Mouse (Mus musculus) CH12.LX (cell line): ENCODE results near the gene Tnpo2. TPM values are rescaled to one million over a fixed set of nuclear protein-coding genes. Genes with fewer than 3 reads are reported as not detected.

Source experiments
- DNase-seq: peaks from one replicate; pipeline ENCODE4 v3.0.0-alpha.2; 2013; ENCODE audit errors: extremely low read depth
- H3K27ac ChIP-seq: 2 replicates; pipeline ENCODE4 v1.5.1; 2012; ENCODE audit warnings: low read depth, mild to moderate bottlenecking, control low read depth, moderate library complexity; ENCODE audit not compliant: insufficient read depth
- H3K27me3 ChIP-seq: replicated peaks from 2 replicates; pipeline ENCODE3; 2012; ENCODE audit warnings: inconsistent platforms
- H3K36me3 ChIP-seq, 2 experiments: replicated peaks in 1 of 2; 2 replicates each; pipeline versions ENCODE3 to v1.6.1; 2012; ENCODE audit warnings: inconsistent platforms in 1 of 2, low read length in 1 of 2, mild to moderate bottlenecking in 1 of 2, mixed read lengths in 1 of 2, moderate library complexity in 1 of 2; ENCODE audit not compliant: control insufficient read depth in 1 of 2, insufficient read depth in 1 of 2
- H3K4me1 ChIP-seq, 2 experiments: 2 replicates each; pipeline ENCODE4 v1.6.1; 2012; ENCODE audit warnings: inconsistent platforms in 1 of 2, moderate library complexity in 1 of 2; ENCODE audit not compliant: insufficient read depth in 2 of 2, control insufficient read depth in 1 of 2
- H3K4me2 ChIP-seq: 2 replicates; pipeline ENCODE4 v1.6.1; 2012; ENCODE audit warnings: low read depth, mild to moderate bottlenecking, control low read depth; ENCODE audit not compliant: poor library complexity, insufficient read depth, severe bottlenecking
- H3K4me3 ChIP-seq, 3 experiments: fragments of 150-350 bp in 1 of 3; sonication (generic) in 1 of 3; replicated peaks in 1 of 3; 2 replicates each; pipeline versions ENCODE3 to v1.5.1; 2011 to 2012; ENCODE audit warnings: low read depth in 2 of 3, low read length in 2 of 3, mild to moderate bottlenecking in 2 of 3, moderate library complexity in 2 of 3, control low read depth in 1 of 3, improper control_type of control experiment in 1 of 3, inconsistent platforms in 1 of 3, mixed read lengths in 1 of 3; ENCODE audit not compliant: poor library complexity in 1 of 3
- H3K79me2 ChIP-seq: replicated peaks from 2 replicates; pipeline ENCODE4 v1.6.1; 2012; ENCODE audit warnings: mild to moderate bottlenecking, moderate library complexity; ENCODE audit not compliant: control insufficient read depth, poor library complexity, insufficient read depth, severe bottlenecking; ENCODE audit errors: extremely low read depth
- H3K9ac ChIP-seq: 2 replicates; pipeline ENCODE4 v1.6.1; 2012; ENCODE audit warnings: low read depth, mild to moderate bottlenecking, control low read depth, moderate library complexity; ENCODE audit not compliant: insufficient read depth
- H3K9me3 ChIP-seq: replicated peaks from 2 replicates; pipeline ENCODE3; 2012; ENCODE audit warnings: low read length, inconsistent platforms, mixed read lengths
- CHD1 ChIP-seq: IDR thresholded peaks from 2 replicates; pipeline ENCODE4 v1.6.1; 2012; ENCODE audit warnings: low read depth, low read length, improper control_type of control experiment, inconsistent platforms
- CTCF ChIP-seq, 2 experiments: IDR thresholded peaks in 1 of 2; conservative IDR thresholded peaks in 1 of 2; 2 replicates each; pipeline ENCODE4 v1.5.1; 2011 to 2012; ENCODE audit warnings: low read depth in 2 of 2, low read length in 2 of 2, improper control_type of control experiment in 1 of 2, inconsistent platforms in 1 of 2, mild to moderate bottlenecking in 1 of 2, moderate library complexity in 1 of 2
- EP300 ChIP-seq: IDR thresholded peaks from 2 replicates; pipeline ENCODE4 v1.6.1; 2011; ENCODE audit warnings: low read length, improper control_type of control experiment
- IRF4 ChIP-seq: IDR thresholded peaks from 2 replicates; pipeline ENCODE4 v1.6.1; 2014; ENCODE audit warnings: low read depth, mild to moderate bottlenecking, inconsistent platforms, low read length, improper control_type of control experiment
- JUND ChIP-seq: conservative IDR thresholded peaks from 2 replicates; pipeline ENCODE4 v1.6.1; 2011; ENCODE audit warnings: low read depth, low read length, improper control_type of control experiment
- MAX ChIP-seq: IDR thresholded peaks from 2 replicates; pipeline ENCODE4 v1.6.1; 2011; ENCODE audit warnings: low read length, improper control_type of control experiment
- MXI1 ChIP-seq: IDR thresholded peaks from 2 replicates; pipeline ENCODE4 v1.6.1; 2011; ENCODE audit warnings: mild to moderate bottlenecking, low read depth, low read length, improper control_type of control experiment
- MYC ChIP-seq: IDR thresholded peaks from 2 replicates; pipeline ENCODE4 v1.6.1; 2011; ENCODE audit warnings: low read depth, mild to moderate bottlenecking, improper control_type of control experiment, low read length
- NELFE ChIP-seq: IDR thresholded peaks from 2 replicates; pipeline ENCODE4 v1.6.1; 2011; ENCODE audit warnings: low read depth, low read length, improper control_type of control experiment
- NRF1 ChIP-seq: IDR thresholded peaks from 2 replicates; pipeline ENCODE4 v1.6.1; 2014; ENCODE audit warnings: low read depth, mild to moderate bottlenecking, inconsistent platforms, low read length, improper control_type of control experiment, moderate library complexity
- PAX5 ChIP-seq: IDR thresholded peaks from 2 replicates; pipeline ENCODE4 v1.6.1; 2012; ENCODE audit warnings: low read length, inconsistent platforms, mixed read lengths
- POLR2A ChIP-seq: IDR thresholded peaks from 2 replicates; pipeline ENCODE4 v1.6.1; 2011; ENCODE audit warnings: low read depth, mild to moderate bottlenecking, improper control_type of control experiment, low read length
- RAD21 ChIP-seq: IDR thresholded peaks from 2 replicates; pipeline ENCODE4 v1.6.1; 2011; ENCODE audit warnings: low read depth, mild to moderate bottlenecking, low read length, improper control_type of control experiment, moderate library complexity
- SIN3A ChIP-seq: IDR thresholded peaks from 2 replicates; pipeline ENCODE4 v1.6.1; 2012; ENCODE audit warnings: low read length, improper control_type of control experiment, inconsistent platforms
- TBP ChIP-seq: conservative IDR thresholded peaks from 2 replicates; pipeline ENCODE4 v1.6.1; 2011; ENCODE audit warnings: low read depth, low read length, improper control_type of control experiment
- TCF12 ChIP-seq: IDR thresholded peaks from 2 replicates; pipeline ENCODE4 v1.6.1; 2014; ENCODE audit warnings: low read depth, mild to moderate bottlenecking, inconsistent platforms, low read length, improper control_type of control experiment
- USF1 ChIP-seq: IDR thresholded peaks from 2 replicates; pipeline ENCODE4 v1.6.1; 2014; ENCODE audit warnings: low read depth, mild to moderate bottlenecking, inconsistent platforms, low read length, improper control_type of control experiment
- ZC3H11A ChIP-seq: IDR thresholded peaks from 2 replicates; pipeline ENCODE4 v1.6.1; 2012; ENCODE audit warnings: low read depth, mild to moderate bottlenecking, inconsistent platforms, low read length, improper control_type of control experiment
- ZKSCAN1 ChIP-seq: IDR thresholded peaks from 2 replicates; pipeline ENCODE4 v1.6.1; 2012; ENCODE audit warnings: low read depth, inconsistent platforms, low read length, improper control_type of control experiment, borderline replicate concordance
- ZMIZ1 ChIP-seq: IDR thresholded peaks from 2 replicates; pipeline ENCODE4 v1.6.1; 2012; ENCODE audit warnings: low read depth, mild to moderate bottlenecking, inconsistent platforms, low read length, improper control_type of control experiment
- dilution Hi-C: fragments of 300-500 bp; cut with MboI; formaldehyde crosslinking; loops from 2 replicates; pipeline ENCODE4 v1.14.3; 2020; ENCODE audit warnings: low sequenced_read_pairs; ENCODE audit not compliant: extremely low pct_unique_long_range_greater_than_20kb, extremely low pct_ligation_motif_present
- in situ Hi-C: fragments of 300-500 bp; cut with MboI; formaldehyde crosslinking; loops from 3 replicates; pipeline ENCODE4 v1.14.3; 2019; ENCODE audit warnings: low sequenced_read_pairs, low pct_ligation_motif_present, low pct_unique_long_range_greater_than_20kb, mixed read lengths
- polyA plus RNA-seq: library from polyadenylated mRNA; unstranded; fragments of >175 nt; gene quantifications from 2 replicates; pipeline ENCODE4 v1.2.1, GENCODE M21; 2012; ENCODE audit warnings: low read depth; ENCODE audit not compliant: insufficient read length
- total RNA-seq, 2 experiments: library from RNA; depleted of rRNA; stranded (reverse); fragments of 300-350 nt in 1 of 2; fragments of >200 nt in 1 of 2; gene quantifications; 2 replicates each; pipeline ENCODE4 v1.2.3; 2012 to 2014

Tnpo2 gene
- total and polyA plus RNA-seq, 3 experiments = 36.3 to 57.0 (median 48.0) TPM

- no peak for TF ChIP-seq ZC3H11A
- TF ChIP-seq NELFE = peak; percentile 94
- TF ChIP-seq TBP = peak; percentile 91
- peak; percentile 97 for TF ChIP-seq POLR2A
- peak; percentile 72; the same call in 1 of the 2 replicates for TF ChIP-seq MYC
- TF ChIP-seq MAX = peak; percentile 75; the same call in 1 of the 2 replicates
- no peak for TF ChIP-seq JUND
- peak; percentile 93 for TF ChIP-seq ZMIZ1
- TF ChIP-seq RAD21 = no peak
- TF ChIP-seq USF1 = no peak
Observed at GRCm38 (mm10) chr8:85026670-85027515, 9.8 kb upstream of the Tnpo2 start, which contains the start of gene Trir (continued).

DNA sequence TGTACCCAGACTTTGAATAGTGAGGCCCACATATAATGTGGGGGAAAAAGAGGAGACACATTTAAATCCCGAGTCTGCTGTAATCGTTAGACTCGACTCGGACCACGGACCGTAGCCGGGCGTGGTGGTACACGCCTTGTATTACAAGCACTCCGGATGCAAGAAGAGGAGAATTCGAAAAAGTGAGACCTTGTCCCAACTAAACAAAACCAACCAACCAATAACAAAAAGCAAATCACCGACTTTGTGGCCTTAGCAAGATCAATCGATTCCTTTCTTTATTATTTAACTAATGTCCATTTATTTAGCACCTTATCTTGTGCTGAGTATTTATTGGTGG, 9.2 kb upstream of the Tnpo2 start:
- Histone ChIP-seq H3K36me3 (peaks cover 45 to 54% of the 10 kb centered on the region in 2 experiments), H3K4me2 (peak overlapping the region; percentile 95; the same call in 1 of the 2 replicates), H3K9ac (peak overlapping the region; percentile 100), H3K4me1 (peaks cover 10 to 48% of the 10 kb centered on the region in 2 experiments), H3K27me3 (no peaks in the 10 kb centered on the region), H3K9me3 (no peaks in the 10 kb centered on the region), H3K27ac (no peak overlapping the region), H3K4me3 (peak overlapping the region; percentile 78 to 94 (median 85)), H3K79me2 (peaks cover 46% of the 10 kb centered on the region)
- TF ChIP-seq NRF1 (no peak), EP300 (no peak), PAX5 (no peak), IRF4 (no peak), CHD1 (no peak), ZKSCAN1 (no peak)
- DNase-seq = no peak
- dilution Hi-C loops (no loop called here), in situ Hi-C loops (loop anchor here (5.0 kb wide), 1 partner anchor 35 kb away; the partner anchor contains the start of gene Hook2)

GRCm38 (mm10) chr8:85027922-85028321, 8.8 kb upstream of the Tnpo2 start:
- no peak for DNase-seq
- H3K9me3 ChIP-seq = no peaks in the 10 kb centered on the region

More at GRCm38 (mm10) chr8:85027922-85028321, 8.8 kb upstream of the Tnpo2 start:
- H3K4me3 ChIP-seq = peak overlapping the region; percentile 78 to 94 (median 85)
- H3K27ac ChIP-seq = no peak overlapping the region
- H3K4me2 ChIP-seq = peak overlapping the region; percentile 95
- peaks cover 46 to 56% of the 10 kb centered on the region in 2 experiments for H3K36me3 ChIP-seq
- H3K27me3 ChIP-seq = no peaks in the 10 kb centered on the region
- peaks cover 46% of the 10 kb centered on the region for H3K79me2 ChIP-seq
- dilution Hi-C loops = no loop called here
- TF ChIP-seq RAD21 (peak; percentile 14; the same call in 1 of the 2 replicates), SIN3A (peak; percentile 84), CTCF (conservative IDR thresholded peaks at IDR 0.05 in 1 of 2, IDR thresholded peaks at IDR 0.05 in 1 of 2; ENCODE audit: low read depth in 2 of 2, low read length in 2 of 2) (peak in 1 of 2 experiments; percentile 46; a peak in 2 of 4 replicates), TCF12 (no peak), MAX (0 out of 2 replicates have a peak, but pooled peaks have one; percentile 36), MXI1 (0 out of 2 replicates have a peak, but pooled peaks have one; percentile 34)
- H3K9ac ChIP-seq = peak overlapping the region; percentile 100
- H3K4me1 ChIP-seq = peaks cover 10 to 49% of the 10 kb centered on the region in 2 experiments
- in situ Hi-C loops = loop anchor here (5.0 kb wide), 1 partner anchor 36 kb away; the partner anchor contains the start of gene Hook2
